8 mouse cellular contexts compared by ENCODE assay signal in the genomic region with DNA sequence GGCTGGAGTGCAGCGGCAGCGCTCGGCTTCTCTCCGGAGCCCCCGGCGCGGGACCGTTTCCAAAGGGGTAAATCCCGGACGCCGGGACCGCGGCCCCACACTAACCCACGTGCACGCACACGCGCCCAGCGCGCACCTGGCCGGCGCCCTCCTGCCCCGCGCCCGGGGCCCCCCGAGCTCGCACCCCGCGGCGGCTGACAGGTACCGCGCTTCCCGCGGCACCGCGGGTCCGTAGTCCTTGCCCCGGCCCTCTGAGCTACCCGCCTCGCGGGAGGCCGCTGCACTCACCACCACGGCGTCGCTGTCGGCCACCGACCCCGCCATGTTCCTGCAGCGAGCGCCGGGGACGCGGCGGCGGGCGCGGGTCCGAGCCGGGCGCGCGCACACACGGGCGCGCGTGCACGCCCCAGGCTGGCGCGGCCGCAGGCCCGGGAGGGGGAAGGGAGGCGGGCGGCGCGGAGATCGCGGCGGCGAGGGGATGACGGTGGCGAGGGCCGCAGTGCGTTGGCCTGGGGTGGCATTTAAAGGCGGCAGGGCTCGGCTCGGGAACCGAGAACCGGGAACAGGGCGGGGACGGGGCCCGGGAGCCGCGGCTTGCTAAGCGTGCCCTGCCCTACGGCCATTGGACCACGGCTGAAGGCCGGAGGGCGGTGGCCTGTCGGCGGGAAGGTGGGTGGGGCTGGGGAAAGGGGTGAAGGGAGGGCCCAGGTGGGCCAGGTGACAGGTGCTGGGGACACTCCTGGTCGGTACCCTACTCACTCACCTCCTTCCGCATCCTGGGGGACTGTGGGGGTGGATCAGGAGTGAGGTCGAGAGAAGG. TPM values are rescaled to one million over a fixed set of nuclear protein-coding genes. Genes with fewer than 3 reads are reported as not detected.
DNase-seq lines count a peak whose midpoint lies in the region; ATAC-seq lines count a peak whose summit lies in the region.

A gene (minus strand): TSS at position 371 of the 820 bp plus-strand sequence.

- H3K27ac ChIP-seq in intestine, embryonic 14.5 days (ENCODE audit: low read depth): peak within 1 kb of the TSS; percentile 89

- peaks cover 14% of the 10 kb centered on the region for H3K4me1 ChIP-seq in intestine, embryonic 14.5 days (replicated peaks; ENCODE audit: control insufficient read depth, insufficient read depth, low read length)

- no peaks in the 10 kb centered on the region for H3K9me3 ChIP-seq in intestine, embryonic 14.5 days (ENCODE audit: control insufficient read depth, low read length)

- peak within 1 kb of the TSS; percentile 78 for H3K4me3 ChIP-seq in intestine, embryonic 14.5 days (ENCODE audit: low read depth, low read length)

- H3K9ac ChIP-seq in intestine, embryonic 14.5 days (ENCODE audit: low read length): peak within 1 kb of the TSS; percentile 89

- under 1% methylated on average over 92 of the region's 102 CpGs for WGBS in intestine, embryonic 14.5 days

- no peaks in the 10 kb centered on the region for H3K27me3 ChIP-seq in intestine, embryonic 14.5 days (replicated peaks; ENCODE audit: control insufficient read depth, insufficient read depth, low read length)

- intact Hi-C loops in gastrocnemius, postnatal 36 days (cut with DNase I): no loop called here
- intact Hi-C loops in left cerebral cortex, postnatal 14 days (cut with DNase I): no loop called here

- peak within 1 kb of the TSS; percentile 86 for H3K4me2 ChIP-seq in intestine, embryonic 14.5 days (ENCODE audit: low read length)

- ATAC-seq in intestine, embryonic 14.5 days (replicated peaks; ENCODE audit: low FRiP score, low TSS enrichment, low read depth): peak; percentile 93
- ATAC-seq in megakaryocyte progenitor cell, adult 5-6 weeks (replicated peaks; ENCODE audit: poor library complexity): peak; percentile 56

- DNase-seq in adrenal gland, adult 18-20 months (ENCODE audit: low spot score in 2 of 2): peak; percentile 68 to 77
- peak; percentile 46 for DNase-seq in embryo, embryonic 11.5 days (ENCODE audit: low read depth, low spot score)
- peak; percentile 65 to 67 for DNase-seq in gastrocnemius, postnatal 36 days
- DNase-seq in intestine, embryonic 14.5 days (ENCODE audit: low spot score): peak; percentile 88
- DNase-seq in left cerebral cortex, postnatal 14 days (ENCODE audit: low spot score in 2 of 2): peak; percentile 63 to 78
- peak; percentile 87 for DNase-seq in right cerebral cortex, postnatal 25 days
- peak; percentile 66 to 78 for DNase-seq in urinary bladder, postnatal 36 days (ENCODE audit: low spot score in 2 of 2)

- H3K36me3 ChIP-seq in intestine, embryonic 14.5 days (ENCODE audit: control insufficient read depth, insufficient read depth, low read length): peaks cover 28% of the 10 kb centered on the region

RNA-seq across cellular contexts. Expression of the gene that starts here (rescaled TPM):
- 10 to 100 TPM; 18.9 to 23.6 TPM for total RNA-seq in adrenal gland, adult 18-20 months (2021)
- 10 to 100 TPM; 67.3 to 74.4 TPM for total RNA-seq in gastrocnemius, postnatal 36 days (2021)
- polyA plus RNA-seq in intestine, embryonic 14.5 days (2014; fragmentation: Nextera tagmentation; extraction: Ambion mirVana): 33.4 and 39.4 TPM in 2 replicates
- total RNA-seq in left cerebral cortex, postnatal 14 days (2021): 100 to 1,000 TPM in 1 of 2 experiments, 10 to 100 TPM in 1; 95.2 to 103 TPM
- total RNA-seq in megakaryocyte progenitor cell, adult 5-6 weeks (2015): 7.2 and 10.4 TPM in 2 replicates
- total RNA-seq in megakaryocyte progenitor cell, adult 5-6 weeks (2017): 3.0 and 4.2 TPM in 2 replicates

Comparison
In these comparisons a context has a peak if more than half of its experiments do, and no peak if none do; other contexts are left out.
1. Peak in every context shown above with its lines: DNase-seq, ATAC-seq, H3K4me3 ChIP-seq and H3K27ac ChIP-seq.